Mouse (Mus musculus): Measurements from ENCODE around the gene Serpina3k.
"Not testable (repeated sequence)": the region's sequence is repeated elsewhere in the genome, so short reads cannot be mapped to it uniquely, and the experiment has no call there.

The Serpina3k gene

DNA sequence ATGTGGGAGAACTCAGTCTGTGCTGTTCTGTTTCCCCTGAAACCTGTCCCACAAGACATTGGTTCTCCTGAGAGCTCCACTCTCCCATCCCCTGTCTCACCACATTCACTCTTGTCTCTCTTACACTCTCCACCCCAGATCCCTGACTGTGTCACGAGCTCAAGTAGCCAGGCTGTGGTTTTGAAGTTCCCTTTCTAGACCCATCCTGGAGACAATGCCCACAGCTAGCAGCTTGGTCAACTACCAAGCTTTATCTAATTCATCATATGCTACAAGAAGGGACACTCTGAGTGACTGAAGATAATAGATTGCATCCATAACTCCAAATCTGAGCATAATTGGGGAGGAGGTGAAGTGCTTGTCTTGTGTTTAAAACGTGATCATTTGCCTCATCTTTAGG is 52.8 kb downstream of the Serpina3k start:
- not testable (repeated sequence) for DNase-seq

Data from cerebellum, adult 18-20 months (tissue).